Mouse (Mus musculus) intestine, embryonic 16.5 days (tissue): ENCODE results near the gene Igf1. TPM values are rescaled to one million over a fixed set of nuclear protein-coding genes. Genes with fewer than 3 reads are reported as not detected.

Source experiments
- ATAC-seq: fragments of 200-750 bp; cut with Nextera tagmentation; 2 replicates; pipeline ENCODE4 v1.8.0; 2017; ENCODE audit warnings: moderate TSS enrichment, moderate library complexity
- H3K27ac ChIP-seq: fragments of 300-500 bp; sonication (generic); 2 replicates; pipeline ENCODE4 v1.5.1; 2014; ENCODE audit warnings: mild to moderate bottlenecking, low read length
- H3K27me3 ChIP-seq: fragments of 300-500 bp; sonication (generic); replicated peaks from 2 replicates; pipeline ENCODE4 v1.6.1; 2014; ENCODE audit warnings: low read length, control low read depth, mixed read lengths; ENCODE audit not compliant: control insufficient read depth, insufficient read depth
- H3K36me3 ChIP-seq: fragments of 300-500 bp; sonication (generic); 2 replicates; pipeline ENCODE4 v1.6.1; 2014; ENCODE audit warnings: low read length, control low read depth; ENCODE audit not compliant: control insufficient read depth, insufficient read depth
- H3K4me1 ChIP-seq: fragments of 300-500 bp; sonication (generic); 2 replicates; pipeline ENCODE4 v1.6.1; 2014; ENCODE audit warnings: low read length, control low read depth, mixed read lengths; ENCODE audit not compliant: control insufficient read depth, insufficient read depth
- H3K4me2 ChIP-seq: fragments of 300-500 bp; sonication (generic); 2 replicates; pipeline ENCODE4 v1.6.1; 2014; ENCODE audit warnings: low read depth, low read length, control low read depth
- H3K4me3 ChIP-seq: fragments of 300-500 bp; sonication (generic); 2 replicates; pipeline ENCODE4 v1.5.1; 2014; ENCODE audit warnings: mild to moderate bottlenecking, low read length
- H3K9ac ChIP-seq: fragments of 300-500 bp; sonication (generic); 2 replicates; pipeline ENCODE4 v1.6.1; 2014; ENCODE audit warnings: low read depth, low read length
- H3K9me3 ChIP-seq: fragments of 300-500 bp; sonication (generic); 2 replicates; pipeline ENCODE4 v1.6.1; 2016; ENCODE audit warnings: low read length, control low read depth; ENCODE audit not compliant: control insufficient read depth
- WGBS: fragments of 180-500 bp; shearing (Covaris S2); extraction: QIAGEN DNeasy Blood & Tissue Kit; methylation state at CpG from one replicate; pipeline ENCODE4 v1.1.7; 2014; 5-methylcytosine and 5-hydroxymethylcytosine counted together
- polyA plus RNA-seq: library from polyadenylated mRNA; unstranded; fragments of >200 nt; fragmentation: Nextera tagmentation; extraction: Ambion mirVana; gene quantifications from 2 replicates; pipeline ENCODE4 v1.2.1, GENCODE M21; 2015

Gene Igf1
- polyA plus RNA-seq, 1 experiment from 2014 or later = 36.2 TPM

DNA sequence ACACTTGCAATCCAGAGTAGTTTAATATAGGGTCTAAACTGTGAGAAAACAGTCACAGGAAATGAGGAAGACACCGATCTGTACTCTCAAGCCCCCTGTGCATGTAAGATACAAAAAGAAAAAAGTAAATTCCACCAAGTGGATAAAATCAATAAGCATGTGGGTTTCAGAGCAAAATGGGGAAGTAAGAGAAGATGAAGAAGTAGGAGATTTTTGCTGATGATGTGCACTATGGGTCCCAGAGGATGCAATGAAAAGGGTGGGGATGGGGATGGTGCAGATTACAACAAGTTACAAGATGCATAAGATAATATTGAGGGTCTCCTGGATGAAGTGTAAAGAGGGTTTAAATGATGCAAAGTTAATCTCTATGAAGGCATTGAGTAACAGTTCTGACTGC, 18.6 kb upstream of the Igf1 start:
- Histone ChIP-seq H3K4me3 (no peak overlapping the region), H3K9ac (no peak overlapping the region), H3K36me3 (no peaks in the 10 kb centered on the region), H3K9me3 (no peaks in the 10 kb centered on the region), H3K4me2 (no peak overlapping the region), H3K27ac (no peak overlapping the region), H3K27me3 (no peaks in the 10 kb centered on the region), H3K4me1 (no peaks in the 10 kb centered on the region)
- ATAC-seq = no peak
- WGBS = 83% methylated on average over 1 of the region's 1 CpGs

DNA sequence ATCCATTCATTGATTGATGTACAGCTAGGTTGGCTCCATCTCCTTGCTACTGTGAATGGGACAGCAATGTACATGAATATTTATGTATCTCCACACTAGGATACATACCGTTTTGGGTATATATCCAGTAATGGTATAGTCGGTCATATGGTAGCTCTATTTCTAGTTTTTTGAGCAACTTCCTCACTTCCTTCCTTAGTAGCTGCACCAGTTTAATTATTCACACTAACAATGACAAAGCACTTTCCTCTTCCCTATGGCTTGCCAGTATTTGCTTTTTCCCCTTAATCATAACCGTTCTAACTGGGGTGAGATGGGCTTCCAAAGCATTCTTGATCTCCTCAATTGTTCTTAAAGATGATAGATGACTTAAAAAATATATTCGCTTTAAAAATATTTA, 15.6 kb upstream of the Igf1 start:
- Histone ChIP-seq H3K27me3 (no peaks in the 10 kb centered on the region), H3K9me3 (no peaks in the 10 kb centered on the region), H3K4me1 (no peaks in the 10 kb centered on the region), H3K27ac (no peak overlapping the region), H3K36me3 (no peaks in the 10 kb centered on the region), H3K4me3 (no peak overlapping the region), H3K4me2 (no peak overlapping the region), H3K9ac (no peak overlapping the region)
- 72% methylated on average over 4 of the region's 4 CpGs for WGBS
- no peak for ATAC-seq

DNA sequence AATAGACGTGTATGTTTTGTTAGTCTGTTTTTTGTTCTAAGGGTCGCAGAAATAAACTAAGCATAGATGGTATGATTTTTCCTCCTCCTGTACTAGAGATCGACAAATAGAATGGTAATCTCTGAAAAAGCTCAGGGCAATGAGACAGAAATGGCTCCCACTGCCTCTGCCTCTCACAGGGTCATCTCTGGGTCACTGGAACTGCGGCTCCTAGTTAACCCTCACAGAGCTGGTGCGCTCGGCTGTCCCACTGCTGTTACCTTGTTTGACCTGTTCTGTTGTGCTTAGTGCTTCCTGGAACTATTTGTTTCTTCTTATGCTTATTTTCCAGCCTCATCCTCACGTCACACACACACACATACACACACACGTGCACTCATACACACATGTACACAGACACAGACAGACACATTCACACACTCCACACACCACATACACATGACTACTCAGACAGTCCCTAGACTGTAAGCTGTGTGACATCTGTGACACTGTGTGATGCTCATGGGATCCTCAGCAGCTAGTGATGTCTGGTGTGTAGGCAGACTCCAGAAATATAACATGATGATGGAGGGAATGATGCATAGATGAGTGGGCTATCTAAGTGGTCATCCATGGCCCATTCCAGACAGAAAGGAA, 13.0 kb upstream of the Igf1 start:
- H3K36me3 ChIP-seq = no peaks in the 10 kb centered on the region
- H3K9ac ChIP-seq = no peak overlapping the region
- H3K4me2 ChIP-seq = no peak overlapping the region
- no peaks in the 10 kb centered on the region for H3K27me3 ChIP-seq
- no peak overlapping the region for H3K4me3 ChIP-seq
- WGBS = 25% methylated on average over 8 of the region's 8 CpGs
- H3K9me3 ChIP-seq = no peaks in the 10 kb centered on the region
- H3K4me1 ChIP-seq = no peaks in the 10 kb centered on the region
- no peak overlapping the region for H3K27ac ChIP-seq
- no peak for ATAC-seq

DNA sequence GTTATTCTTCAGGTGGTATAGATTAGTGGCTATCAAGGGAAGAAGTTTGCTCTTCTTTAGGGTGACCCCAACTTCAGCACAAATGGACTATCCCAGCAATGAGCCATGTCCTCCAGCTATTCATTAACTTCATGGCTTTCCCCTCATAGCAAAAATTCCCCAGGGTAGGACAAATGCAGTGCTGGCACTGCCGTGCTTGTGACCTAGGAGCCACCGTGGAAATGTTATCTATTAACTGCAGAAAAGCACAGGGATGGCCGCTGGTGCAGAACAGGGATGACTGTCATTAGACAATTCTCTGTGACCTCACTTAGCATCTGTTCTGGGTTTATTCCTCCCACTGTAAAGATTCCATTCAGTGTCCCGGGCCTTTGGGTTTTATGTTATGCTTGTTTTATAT, 10.2 kb upstream of the Igf1 start:
- H3K9ac ChIP-seq = no peak overlapping the region
- no peak overlapping the region for H3K4me2 ChIP-seq
- H3K27me3 ChIP-seq = no peaks in the 10 kb centered on the region
- no peaks in the 10 kb centered on the region for H3K4me1 ChIP-seq
- H3K36me3 ChIP-seq = no peaks in the 10 kb centered on the region
- no peaks in the 10 kb centered on the region for H3K9me3 ChIP-seq
- 45% methylated on average over 4 of the region's 4 CpGs for WGBS
- no peak for ATAC-seq
- no peak overlapping the region for H3K4me3 ChIP-seq
- no peak overlapping the region for H3K27ac ChIP-seq

DNA sequence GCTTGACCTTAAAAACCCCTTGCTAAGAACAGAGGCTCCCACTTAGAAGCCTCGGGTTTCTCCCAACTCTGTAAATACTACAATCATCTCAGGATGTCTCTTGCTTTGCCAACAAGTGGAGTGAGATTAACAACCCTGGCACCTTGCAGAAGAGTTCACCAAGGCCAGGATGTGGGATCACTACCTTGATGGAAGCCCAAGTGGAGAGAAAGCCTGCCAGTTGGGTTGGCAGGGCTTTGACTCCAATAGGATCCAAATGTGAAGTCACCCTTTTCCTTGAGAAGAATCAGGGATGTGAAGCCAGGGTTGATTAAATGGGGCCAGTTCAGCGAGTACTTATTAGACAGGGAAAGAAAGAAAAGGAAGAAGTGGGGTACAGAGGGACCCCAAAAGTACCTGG, 9.6 kb upstream of the Igf1 start:
- Histone ChIP-seq H3K36me3 (no peaks in the 10 kb centered on the region), H3K27ac (no peak overlapping the region), H3K4me2 (no peak overlapping the region), H3K9ac (no peak overlapping the region), H3K9me3 (no peaks in the 10 kb centered on the region), H3K27me3 (no peaks in the 10 kb centered on the region), H3K4me3 (no peak overlapping the region), H3K4me1 (no peaks in the 10 kb centered on the region)
- 50% methylated on average over 2 of the region's 2 CpGs for WGBS
- no peak for ATAC-seq

DNA sequence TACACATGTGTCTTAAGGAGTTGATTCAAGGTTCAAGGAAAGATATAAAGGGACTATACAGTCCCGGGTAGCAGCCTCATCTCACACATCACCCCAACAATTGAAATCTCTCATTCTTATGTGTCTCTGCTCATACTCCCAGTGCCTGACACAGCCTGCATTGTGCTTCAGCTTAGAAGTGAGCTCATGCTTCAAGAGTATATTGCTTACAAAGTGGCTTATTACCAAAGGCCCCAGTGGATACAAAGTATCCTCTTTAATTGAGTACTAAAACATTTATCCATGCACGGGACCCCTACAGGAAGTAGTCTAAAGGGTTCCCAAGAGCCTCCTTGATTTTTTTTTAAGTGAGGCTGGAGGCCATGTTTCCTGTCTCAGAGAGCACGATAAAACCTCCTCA, 6.6 kb upstream of the Igf1 start:
- Histone ChIP-seq H3K9ac (no peak overlapping the region), H3K36me3 (no peaks in the 10 kb centered on the region), H3K9me3 (no peaks in the 10 kb centered on the region), H3K4me2 (no peak overlapping the region), H3K27ac (no peak overlapping the region), H3K4me1 (no peaks in the 10 kb centered on the region), H3K27me3 (no peaks in the 10 kb centered on the region), H3K4me3 (no peak overlapping the region)
- WGBS = 60% methylated on average over 3 of the region's 3 CpGs
- ATAC-seq = no peak

DNA sequence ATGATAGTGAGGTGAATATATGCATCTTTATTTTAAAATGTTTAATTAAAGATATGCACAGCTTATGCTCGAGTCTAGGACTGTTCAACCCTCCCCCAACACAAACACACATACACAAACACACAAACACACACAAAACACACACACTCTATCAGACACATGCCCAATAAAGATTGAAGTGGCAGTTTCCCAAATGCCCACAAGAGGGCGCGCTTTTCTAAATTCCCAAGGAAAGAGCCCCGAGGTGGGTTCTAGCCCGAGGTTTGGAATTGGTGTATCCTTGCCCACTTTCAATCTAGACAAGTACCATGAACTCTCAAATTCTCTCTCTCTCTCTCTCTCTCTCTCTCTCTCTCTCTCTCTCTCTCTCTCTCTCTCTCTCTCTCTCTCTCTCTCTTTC, 3.7 kb upstream of the Igf1 start:
- ATAC-seq = no peak
- H3K36me3 ChIP-seq = no peaks in the 10 kb centered on the region
- WGBS = 4% methylated on average over 5 of the region's 5 CpGs
- H3K4me1 ChIP-seq = peaks cover 14% of the 10 kb centered on the region
- no peak overlapping the region for H3K27ac ChIP-seq
- no peaks in the 10 kb centered on the region for H3K9me3 ChIP-seq
- no peak overlapping the region for H3K4me2 ChIP-seq
- H3K27me3 ChIP-seq = no peaks in the 10 kb centered on the region
- no peak overlapping the region for H3K4me3 ChIP-seq
- H3K9ac ChIP-seq = no peak overlapping the region

DNA sequence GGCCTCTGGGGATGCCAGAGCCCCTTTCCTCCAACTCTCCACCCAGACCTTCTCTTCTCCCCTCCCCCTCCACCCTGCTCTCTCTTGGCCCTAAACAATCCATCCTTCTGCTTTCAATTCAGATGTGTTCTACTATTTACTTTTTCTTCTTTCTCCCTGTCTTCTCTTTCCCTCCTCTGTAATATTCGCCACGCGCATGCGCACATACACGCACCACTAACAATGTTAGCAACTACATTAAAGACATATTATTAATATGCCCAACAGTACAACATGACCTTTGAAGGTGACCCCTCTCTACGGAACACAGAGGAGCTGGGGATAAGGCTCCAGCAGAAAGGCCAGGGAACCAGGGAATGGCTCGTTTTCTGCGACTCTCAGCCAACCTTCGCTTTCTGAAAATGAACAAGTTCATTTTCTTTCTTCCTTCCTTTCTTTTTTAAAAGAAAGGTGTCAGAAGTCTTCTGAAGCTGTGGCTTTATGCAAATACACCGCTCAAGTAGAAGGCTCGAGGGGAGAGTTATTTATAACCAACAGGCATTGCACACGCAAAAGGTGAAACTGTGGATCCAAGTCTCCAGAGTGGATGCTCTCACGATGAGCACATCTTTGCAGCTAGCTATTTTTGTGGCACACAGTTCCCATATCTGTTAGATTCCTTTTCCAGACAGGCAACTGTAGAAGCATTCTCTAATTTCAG, 2.5 kb upstream of the Igf1 start:
- Histone ChIP-seq H3K27me3 (no peaks in the 10 kb centered on the region), H3K9ac (no peak overlapping the region), H3K36me3 (no peaks in the 10 kb centered on the region), H3K4me2 (no peak overlapping the region), H3K27ac (no peak overlapping the region), H3K4me1 (peaks cover 14% of the 10 kb centered on the region), H3K4me3 (no peak overlapping the region), H3K9me3 (no peaks in the 10 kb centered on the region)
- ATAC-seq = no peak
- 81% methylated on average over 13 of the region's 13 CpGs for whole genome bisulfite sequencing

DNA sequence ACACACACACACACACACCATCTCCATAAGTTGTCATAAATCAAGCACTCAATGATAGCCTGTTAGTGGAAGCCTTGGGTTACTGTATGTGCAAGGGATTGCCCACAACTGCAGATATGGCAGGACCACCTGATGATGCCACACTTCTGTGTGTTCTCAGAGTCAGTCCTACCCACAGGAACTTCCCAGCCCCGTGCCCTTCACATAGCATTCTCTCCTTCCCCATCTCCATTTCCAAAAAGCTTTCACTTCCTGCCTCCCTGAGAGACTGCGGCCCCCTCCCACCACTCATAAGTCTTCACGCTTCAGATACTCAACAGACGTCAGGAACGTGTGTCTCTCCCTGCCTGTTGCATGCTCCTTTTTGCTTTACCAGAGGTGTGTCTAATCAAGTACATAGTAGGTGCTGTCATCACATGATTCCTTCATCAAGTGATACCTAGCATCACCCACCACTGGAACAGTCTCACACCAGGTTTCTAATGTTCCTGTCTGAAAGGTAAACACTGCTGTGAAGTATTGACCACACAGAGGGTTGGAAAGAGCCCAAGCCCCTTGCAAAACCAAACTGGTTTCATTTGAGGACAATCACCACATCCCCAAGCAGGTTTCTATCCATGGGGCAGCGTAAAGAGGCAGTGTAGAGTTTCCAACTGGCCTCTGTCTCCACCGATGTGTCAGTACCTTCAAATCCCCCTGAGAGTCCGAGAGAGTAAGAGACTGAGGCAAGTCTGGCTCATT, 680 bp upstream of the Igf1 start:
- Histone ChIP-seq H3K27me3 (no peaks in the 10 kb centered on the region), H3K4me3 (no peak overlapping the region), H3K4me1 (peaks cover 14% of the 10 kb centered on the region), H3K9ac (no peak overlapping the region), H3K4me2 (no peak overlapping the region), H3K9me3 (no peaks in the 10 kb centered on the region), H3K27ac (no peak overlapping the region), H3K36me3 (no peaks in the 10 kb centered on the region)
- 54% methylated on average over 8 of the region's 8 CpGs for WGBS
- ATAC-seq = no peak
